Mouse (Mus musculus): Measurements from ENCODE around the gene Adra1b.

Gene Adra1b

GRCm38 (mm10) chr11:43895323-43895722 lies 5.7 kb downstream of the Adra1b start:
- no peak for DNase-seq (ENCODE audit: low spot score in 2 of 2)

GRCm38 (mm10) chr11:43892546-43892945 lies 8.5 kb downstream of the Adra1b start:
- no peak for DNase-seq (ENCODE audit: low spot score in 2 of 2)

GRCm38 (mm10) chr11:43891457-43891856 lies 9.6 kb downstream of the Adra1b start:
- no peak for DNase-seq (ENCODE audit: low spot score in 2 of 2)

- no peak for DNase-seq (ENCODE audit: low spot score in 2 of 2)
Measured at GRCm38 (mm10) chr11:43889208-43889915, 11.6 kb downstream of the Adra1b start.

DNA sequence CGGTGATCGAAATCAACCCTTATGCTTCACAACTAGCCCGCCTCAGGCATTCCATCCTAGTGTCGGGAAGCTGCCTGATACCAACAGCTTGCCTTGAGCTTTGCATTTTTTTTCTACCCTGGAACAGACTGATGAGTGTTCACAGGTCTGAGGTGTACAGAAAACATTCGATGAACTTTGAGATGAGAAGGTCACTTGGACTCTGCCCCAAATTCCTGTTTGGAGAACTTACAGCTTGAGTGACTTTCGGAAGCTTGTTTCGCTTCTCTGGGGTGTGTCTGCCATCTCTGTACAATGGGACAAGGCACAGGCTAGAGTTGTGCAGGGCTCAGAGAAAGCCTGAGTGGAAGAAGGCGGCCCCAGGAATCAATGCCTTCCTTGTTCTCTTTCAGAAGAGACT lies 12.3 kb downstream of the Adra1b start:
- no peak for DNase-seq (ENCODE audit: low spot score in 2 of 2)

DNA sequence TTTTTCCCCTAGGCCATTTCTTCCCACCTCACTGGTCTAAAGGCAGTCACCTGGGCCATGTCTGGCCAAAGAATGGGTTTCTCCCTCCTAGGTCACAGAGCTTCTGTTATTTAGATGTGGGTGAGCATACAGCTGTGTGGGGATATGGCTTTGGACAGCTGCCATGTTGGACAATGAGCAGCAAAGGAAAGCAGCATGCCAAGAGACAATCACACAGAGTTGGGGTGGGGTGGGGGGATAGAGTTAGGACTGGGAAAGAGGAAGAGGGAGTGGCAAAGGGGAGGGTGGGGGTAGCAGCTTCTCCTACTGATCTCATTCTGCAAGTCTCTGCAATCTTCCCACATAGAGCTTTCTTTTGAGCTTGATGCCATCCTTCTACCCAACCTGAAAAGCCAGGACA lies 13.4 kb downstream of the Adra1b start:
- DNase-seq (ENCODE audit: low spot score in 2 of 2): no peak

- DNase-seq (ENCODE audit: low spot score in 2 of 2): no peak
Measured at GRCm38 (mm10) chr11:43884521-43884920, 16.5 kb downstream of the Adra1b start.

GRCm38 (mm10) chr11:43883641-43884181 lies 17.3 kb downstream of the Adra1b start:
- peak in 1 of 2 experiments; percentile 28 for DNase-seq (ENCODE audit: low spot score in 2 of 2)

DNA sequence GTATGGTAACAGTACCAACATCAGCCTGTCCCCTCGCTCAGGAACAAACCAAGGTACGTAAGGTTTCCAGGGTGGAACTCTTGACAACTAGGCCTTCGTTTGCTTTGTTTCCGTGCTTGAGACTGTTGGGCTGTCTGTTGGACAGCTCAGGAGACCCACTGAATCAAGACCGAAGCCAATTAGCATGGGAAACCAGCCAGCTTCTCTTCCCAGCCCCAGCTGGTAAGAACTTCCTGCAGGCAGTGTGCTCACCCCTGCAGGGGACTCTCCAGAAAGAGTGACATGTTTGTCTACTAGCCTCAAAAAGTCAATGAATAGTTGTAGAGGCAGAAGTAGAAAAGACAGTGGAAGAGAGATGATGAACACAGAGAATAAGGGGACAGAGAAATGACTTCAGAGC lies 23.8 kb downstream of the Adra1b start:
- no peak for DNase-seq (ENCODE audit: low spot score in 2 of 2)

DNA sequence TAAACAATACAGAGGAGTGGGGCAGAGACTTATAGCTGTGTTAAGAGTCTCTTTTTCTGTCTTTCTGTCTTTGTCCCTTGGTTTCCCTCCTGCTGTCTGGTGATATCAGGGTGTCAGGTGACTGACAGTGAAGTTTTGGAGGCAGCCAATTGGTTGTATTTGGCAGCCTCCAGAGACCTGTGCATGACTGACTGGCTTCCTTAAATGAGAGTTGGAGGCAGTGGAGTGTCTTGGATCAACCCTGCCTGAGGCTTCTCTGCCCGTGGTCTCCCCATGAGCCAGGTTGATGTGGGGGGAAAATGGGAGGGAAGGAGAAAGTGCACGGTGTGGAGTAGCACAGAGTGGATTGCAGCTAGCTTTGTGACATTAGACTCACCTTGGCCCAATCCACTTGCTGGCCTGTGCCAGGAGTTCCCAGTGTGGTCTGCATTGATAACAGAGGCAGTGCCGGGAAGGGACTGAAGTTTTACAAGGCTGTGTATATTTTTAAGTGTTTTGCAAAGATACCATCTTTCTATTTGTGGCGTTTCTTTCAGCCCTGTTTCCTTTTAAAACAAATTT lies 33.2 kb downstream of the Adra1b start:
- DNase-seq (ENCODE audit: low spot score in 2 of 2): no peak

GRCm38 (mm10) chr11:43865298-43866165 lies 35.5 kb downstream of the Adra1b start:
- DNase-seq (ENCODE audit: low spot score in 2 of 2): no peak

DNA sequence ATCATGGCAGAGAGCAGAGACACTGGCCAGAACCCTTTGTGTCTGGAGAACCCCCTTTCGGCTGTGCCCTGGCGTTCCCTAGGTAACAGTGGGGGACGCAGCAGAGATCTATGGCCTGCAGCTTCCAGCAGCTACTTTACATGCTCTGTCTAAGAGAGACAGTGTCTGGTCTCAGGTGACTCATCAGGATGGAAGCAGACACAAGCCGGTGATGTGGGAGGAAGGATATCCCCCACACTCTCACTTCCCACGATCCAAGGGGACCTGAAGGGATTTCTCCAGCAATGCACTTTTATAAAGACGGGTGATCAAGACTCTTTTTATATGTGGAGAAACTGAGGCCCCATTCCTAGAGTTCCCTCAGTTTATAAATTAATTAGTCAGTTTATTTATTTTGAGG lies 48.0 kb downstream of the Adra1b start:
- peak; percentile 56 for DNase-seq (ENCODE audit: low spot score in 2 of 2)

DNA sequence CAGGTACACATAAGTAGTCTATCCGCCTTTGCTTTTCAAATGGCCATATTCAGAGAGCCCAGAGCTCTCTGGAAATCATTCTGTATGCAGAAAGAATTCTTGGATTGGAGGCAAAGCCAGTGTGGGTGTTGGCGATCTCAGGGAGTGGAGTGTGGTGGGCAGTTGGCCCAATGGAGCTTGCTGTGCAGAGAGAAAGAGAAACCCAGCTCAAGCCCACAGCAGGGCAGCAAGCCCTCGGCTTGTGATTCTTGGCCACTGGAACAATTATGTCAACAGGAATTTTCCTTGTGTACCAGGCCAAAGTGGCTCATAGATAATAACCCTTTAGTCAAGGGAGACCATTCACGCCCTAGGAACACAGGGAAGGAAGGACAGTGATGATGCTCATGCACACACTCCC lies 53.0 kb downstream of the Adra1b start:
- DNase-seq (ENCODE audit: low spot score in 2 of 2): no peak

- no peak for DNase-seq (ENCODE audit: low spot score in 2 of 2)
Measured at GRCm38 (mm10) chr11:43841596-43841995, 59.4 kb downstream of the Adra1b start.

- no peak for DNase-seq (ENCODE audit: low spot score in 2 of 2)
Measured at GRCm38 (mm10) chr11:43840491-43840890, 60.5 kb downstream of the Adra1b start.

GRCm38 (mm10) chr11:43835880-43836740 lies 64.9 kb downstream of the Adra1b start:
- DNase-seq (ENCODE audit: low spot score in 2 of 2): peak; percentile 76 to 79

- DNase-seq (ENCODE audit: low spot score in 2 of 2): no peak
Measured at GRCm38 (mm10) chr11:43835456-43835855, 65.6 kb downstream of the Adra1b start.

DNA sequence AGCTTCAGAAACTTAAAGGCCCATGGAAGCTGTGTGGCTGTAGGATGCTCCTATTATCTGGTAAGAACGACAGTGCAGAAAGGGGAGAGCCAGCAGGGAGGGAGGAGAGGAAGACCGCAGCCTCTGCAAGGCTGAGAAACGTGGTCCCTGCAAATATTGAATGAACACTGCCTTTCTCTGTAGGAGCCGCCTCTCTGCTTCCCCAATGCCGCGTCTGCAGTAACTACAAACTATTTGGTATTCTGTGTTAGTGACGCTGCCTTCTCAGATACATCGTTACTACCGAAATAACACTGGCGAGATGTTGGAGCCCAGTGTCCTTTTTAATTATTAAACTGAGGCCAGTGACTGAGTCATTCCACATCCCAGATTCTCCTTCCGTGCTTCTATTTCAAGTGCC lies 66.5 kb downstream of the Adra1b start:
- peak; percentile 31 to 47 for DNase-seq (ENCODE audit: low spot score in 2 of 2)

DNA sequence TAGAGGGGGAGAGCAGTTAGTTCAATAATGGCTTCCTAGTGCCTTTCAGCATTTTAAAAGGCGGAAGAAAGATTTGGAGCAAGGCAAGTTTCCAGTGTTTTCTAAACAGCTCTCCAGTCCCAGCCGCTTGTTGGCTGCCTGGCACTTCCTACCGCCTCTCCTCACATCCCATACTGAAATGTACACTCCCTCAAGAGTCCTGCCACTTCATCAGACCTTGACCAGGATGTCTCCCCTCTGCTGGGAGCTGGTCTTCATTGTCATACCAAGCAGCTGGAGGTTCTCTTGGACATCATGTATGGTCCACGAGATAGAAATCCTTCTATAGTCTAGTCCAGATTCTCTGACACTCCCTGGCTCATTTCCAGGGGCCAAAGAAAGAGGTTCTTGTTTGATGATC lies 69.5 kb downstream of the Adra1b start:
- no peak for DNase-seq (ENCODE audit: low spot score in 2 of 2)

GRCm38 (mm10) chr11:43826769-43827168 lies 74.2 kb downstream of the Adra1b start:
- DNase-seq (ENCODE audit: low spot score in 2 of 2): no peak

DNA sequence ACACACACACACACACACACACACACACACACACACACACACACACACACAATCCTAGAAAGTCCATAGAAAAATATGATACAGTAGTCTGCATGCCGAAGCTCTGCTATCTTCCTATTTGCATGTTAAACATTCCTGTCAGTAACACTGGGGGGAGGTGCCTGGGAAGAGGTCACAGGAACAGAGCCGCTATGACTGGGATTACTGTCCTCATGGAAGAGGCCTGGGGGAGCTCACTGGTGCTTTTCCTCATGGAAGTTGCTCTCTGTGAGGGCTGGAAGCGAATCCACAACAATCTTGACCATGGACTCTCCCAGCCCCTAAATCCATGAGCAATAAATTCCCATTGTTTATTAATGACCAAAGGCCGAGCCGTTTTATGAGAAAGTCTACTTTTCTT lies 77.7 kb downstream of the Adra1b start:
- no peak for DNase-seq (ENCODE audit: low spot score in 2 of 2)

Measured in right cerebral cortex, adult 2 months (tissue).